Mouse (Mus musculus) thymus, adult 18-20 months (tissue): ENCODE measurements around the gene Ube2v1.
"Not testable (repeated sequence)": the region's sequence is repeated elsewhere in the genome, so short reads cannot be mapped to it uniquely, and the experiment has no call there.

ENCODE experiments used
- DNase-seq, 2 experiments: peaks; one replicate each; pipeline ENCODE4 v3.0.0; 2022; ENCODE audit warnings: mixed read lengths in 2 of 2

Gene Ube2v1

DNA sequence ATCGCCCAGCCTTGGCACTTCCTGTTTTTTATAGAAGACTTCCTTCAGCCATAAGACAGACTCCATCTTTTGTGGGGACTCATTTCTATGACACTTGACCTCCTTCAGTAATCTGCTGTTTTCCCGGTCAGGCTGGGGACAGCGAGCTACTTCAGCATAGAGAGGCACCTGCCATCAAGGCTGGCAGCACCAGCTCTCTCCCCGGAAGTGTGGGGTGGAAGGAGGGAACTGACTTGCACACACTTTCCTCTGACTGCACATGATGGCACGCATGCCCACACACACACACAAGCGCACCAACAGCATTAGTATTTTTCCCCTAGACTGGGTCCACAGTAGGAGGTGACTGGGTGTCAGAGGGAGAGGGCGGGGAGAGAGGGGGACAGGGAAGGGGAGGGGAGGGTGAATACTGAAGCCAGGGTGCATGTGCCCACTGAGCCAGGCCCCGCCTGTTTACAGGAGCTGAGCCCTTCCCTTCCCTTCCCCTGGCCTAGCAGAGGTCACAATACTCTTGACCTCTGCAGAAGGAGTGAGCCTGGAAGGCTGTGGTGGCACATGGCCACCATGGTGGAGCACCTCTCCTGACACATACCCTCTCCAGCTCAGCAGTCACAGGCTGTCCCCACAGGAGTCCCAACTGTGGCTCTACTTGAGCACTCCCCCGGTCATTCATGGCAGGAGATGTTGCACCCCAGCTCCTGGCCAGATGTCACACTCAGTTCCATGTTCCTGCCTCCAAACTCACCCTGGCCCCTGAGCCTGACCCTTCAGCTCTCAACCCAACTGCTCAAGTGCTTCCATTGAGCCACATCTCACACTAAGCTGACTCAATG, 10.4 kb downstream of the Ube2v1 start:
- no peak for DNase-seq

DNA sequence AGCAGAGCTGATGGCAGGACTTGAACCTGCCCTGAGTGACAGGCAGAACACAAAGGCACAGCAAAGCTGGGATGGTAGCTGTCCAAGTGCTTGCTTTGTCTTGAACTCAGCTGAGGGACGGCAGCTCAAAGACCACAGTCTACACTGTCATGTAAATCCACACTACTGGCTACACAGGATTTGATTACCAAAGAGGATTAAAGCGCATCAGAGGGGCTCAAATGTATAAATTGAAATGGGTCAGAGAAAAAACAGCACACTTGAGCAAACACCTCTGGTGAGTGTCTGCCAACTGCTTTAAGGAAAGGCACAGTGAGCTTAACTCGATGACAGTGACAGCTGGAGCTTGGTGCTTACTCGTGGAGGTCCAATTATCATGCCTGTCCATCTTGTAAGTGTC, 14.4 kb downstream of the Ube2v1 start:
- no peak for DNase-seq

DNA sequence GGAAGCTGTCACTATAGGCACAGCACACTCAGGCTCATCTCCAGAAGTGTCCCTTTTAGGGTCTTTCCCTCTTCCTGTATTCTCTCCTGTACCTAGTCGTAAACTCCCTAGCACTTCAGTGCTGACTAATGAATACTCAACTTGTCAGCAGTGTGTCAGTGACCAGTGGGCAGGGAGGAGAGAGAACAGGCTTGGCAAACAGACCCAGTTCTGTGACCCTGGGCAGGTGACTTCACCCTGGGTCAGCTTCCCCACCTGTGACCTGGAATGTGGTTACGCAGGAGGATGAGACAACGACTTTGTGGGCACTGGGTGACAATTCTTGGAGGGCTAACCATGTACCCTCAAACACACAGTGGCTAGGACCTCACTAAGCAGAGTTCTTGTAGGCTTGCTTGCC, 14.9 kb downstream of the Ube2v1 start:
- no peak for DNase-seq

DNA sequence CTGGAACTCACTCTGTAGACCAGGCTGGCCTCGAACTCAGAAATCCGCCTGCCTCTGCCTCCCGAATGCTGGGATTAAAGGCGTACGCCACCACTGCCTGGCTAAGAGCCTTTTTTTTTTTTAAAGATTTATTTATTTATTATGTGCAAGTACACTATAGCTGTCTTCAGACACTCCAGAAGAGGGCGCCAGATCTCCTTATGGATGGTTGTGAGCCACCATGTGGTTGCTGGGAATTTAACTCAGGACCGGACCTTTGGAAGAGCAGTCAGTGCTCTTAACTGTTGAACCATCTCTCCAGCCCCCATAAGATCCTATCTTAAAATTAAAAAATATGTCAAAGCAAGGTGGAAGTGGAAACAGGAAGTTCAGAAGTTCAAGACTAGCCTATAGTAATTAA, 18.6 kb downstream of the Ube2v1 start:
- not testable (repeated sequence) for DNase-seq

DNA sequence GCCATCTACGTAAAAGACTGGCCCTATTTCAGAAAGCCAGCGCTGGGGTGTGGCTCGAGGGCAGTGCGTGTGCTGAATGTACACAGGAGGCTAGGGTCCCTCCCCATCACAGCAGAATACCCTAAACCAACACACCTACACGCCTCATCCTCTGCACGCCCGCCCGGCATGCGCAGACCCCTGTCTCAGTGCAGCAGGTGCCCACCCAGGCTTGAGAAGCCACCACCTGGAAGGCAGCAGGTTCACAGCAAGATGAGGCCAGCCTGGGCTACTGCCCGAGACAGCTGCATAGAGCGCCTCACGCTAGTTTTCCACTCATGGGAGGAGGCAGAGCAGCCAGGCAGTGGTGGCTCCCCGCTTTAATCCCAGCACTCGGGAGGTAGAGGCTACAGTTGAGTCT, 19.8 kb downstream of the Ube2v1 start:
- DNase-seq: no peak

DNA sequence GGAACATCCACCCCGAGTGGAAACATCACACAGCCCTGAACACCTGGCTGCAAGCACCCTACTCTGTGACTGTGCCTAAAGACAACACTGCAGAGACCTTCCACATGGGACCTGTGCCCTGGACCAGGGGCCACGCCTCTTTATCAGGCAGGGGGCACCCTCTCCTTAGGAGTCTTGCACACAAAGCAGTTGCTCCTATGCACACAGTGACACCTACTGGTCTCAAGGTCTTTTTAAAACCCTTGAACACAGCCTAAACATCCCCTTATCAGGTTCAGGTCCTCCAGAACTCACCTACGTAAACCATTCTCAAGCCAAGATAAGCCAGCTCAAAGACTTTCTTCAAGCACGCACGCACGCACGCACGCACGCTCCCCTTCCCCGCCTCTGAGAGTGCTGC, 20.6 kb downstream of the Ube2v1 start:
- no peak for DNase-seq

DNA sequence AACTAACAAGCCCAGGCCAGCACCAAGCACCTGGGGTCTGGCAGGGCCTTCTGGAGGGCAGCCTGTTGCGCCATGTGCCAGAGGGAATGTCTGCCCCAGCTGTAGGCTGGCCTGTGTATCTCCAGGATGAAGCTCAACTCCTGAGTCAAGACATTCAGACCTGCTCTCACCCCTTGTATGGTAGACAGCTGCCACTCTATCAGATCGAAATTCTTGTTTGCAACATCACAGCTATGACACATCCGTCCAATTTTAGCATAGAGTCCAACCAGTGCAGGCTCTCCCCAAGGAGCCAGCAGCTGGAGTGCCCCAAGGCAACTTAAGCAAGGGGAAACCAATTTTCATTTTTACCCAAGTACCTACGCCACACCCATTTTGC, 25.2 kb downstream of the Ube2v1 start:
- DNase-seq: no peak

DNA sequence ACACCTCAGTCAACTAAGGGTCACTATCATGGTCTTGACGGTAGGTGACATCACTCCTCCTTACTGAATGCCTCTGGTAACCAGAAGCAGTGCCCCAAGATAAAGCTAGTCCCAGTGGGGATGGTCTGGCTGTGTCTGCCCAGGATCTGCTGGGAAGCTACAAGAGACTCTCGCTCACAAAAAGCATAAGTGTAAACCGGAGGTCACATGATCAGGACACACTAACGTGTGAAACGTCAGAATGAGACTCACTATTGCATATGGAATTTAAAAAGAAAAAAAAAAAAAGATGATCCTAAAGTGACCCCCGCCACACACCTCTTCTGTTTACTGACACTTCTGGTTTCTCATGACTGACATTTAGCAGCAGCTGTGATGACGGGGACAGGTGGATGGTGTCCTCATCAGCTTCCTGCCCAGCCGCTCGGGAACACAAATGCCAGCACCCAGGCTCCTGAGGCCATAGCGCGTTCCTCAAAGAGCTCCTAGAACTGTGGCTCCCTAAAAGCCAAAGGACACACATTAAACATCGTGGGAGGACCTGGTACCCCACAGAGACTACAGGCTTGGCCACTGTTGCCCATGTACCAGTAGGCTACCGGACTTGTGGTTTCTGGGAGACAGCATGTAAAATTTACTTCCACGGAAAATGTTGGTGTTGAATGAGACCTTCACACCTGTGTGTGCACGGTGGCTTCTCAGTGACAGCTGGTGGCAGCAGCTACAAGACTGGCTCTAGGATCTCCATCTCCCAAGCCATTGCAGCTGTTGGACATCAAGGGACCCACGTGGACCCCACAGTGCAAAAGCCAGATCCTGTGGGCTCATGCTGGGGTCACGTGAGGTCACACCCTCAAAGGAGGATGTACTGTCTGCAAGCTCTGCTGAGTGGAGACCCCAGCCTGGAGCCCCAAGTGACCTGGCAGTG, 25.8 kb downstream of the Ube2v1 start:
- DNase-seq: no peak

DNA sequence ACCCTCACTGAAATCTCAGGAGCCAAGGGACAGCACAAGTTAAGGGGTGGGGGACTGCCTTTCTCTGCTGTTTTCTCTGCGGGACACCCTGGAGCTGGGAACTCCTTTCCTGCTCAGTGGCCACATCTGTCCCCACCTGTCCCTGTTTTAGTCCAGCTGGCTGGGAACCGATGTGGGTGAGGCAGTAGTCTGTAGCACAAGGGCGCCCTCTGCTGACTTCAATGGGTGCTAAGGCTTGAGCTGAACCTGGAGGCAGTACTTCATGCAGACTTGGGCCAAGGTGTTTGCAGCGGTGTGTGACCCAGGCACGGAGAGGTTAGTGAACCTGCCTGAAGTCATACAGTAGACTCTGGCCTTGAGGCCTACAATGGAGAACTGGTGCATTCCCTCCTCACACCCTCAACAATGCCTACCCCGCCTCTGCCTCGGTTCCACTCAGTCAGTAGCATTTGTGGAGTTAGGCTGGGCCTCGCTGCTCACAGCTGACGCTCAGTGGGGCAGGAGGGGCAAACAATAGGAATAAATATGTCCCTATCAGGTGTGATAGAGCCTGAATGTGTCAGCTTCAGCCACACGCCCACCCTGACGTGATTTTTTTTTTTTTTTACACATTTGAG, 26.6 kb downstream of the Ube2v1 start:
- DNase-seq: peak; percentile 64 to 71

DNA sequence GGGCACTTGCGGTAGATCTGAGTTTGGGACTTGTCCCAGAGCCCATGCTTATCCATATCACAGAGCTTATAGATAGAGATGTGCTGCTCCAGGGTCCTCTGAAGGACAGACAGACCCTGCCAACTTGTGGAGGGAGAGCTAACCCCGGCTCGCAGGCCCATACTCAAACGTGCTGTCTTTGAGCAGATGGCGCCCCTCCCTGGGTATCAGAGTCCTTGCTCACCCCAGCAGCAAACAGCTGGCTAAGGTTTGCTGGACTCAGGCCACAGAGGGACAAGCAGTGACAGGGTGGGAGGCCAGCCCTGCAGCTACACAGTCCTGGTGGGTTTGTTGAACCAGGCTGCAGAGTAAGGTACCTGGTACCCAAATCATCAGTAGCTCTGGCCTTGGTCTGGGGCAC, 28.9 kb downstream of the Ube2v1 start:
- no peak for DNase-seq

DNA sequence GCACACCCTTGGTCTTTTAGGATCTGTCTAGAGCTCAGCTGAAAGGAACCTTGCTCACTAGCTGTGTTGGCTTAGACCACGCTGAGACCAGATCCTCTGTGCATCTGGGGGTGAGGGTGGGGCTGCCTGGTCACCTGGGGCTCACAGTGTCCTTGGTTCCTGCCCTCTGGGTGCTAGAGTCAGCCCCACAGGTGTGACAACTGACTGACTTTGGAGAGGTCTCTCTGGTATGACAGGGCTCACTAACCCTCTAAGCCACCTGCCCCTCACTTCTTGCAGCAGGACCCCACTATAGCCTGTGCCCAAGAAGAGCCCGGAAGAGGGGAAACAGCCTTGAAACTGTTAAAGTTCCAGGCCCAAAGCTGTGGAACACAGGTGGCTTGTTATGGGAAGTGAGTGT, 29.5 kb downstream of the Ube2v1 start:
- DNase-seq: no peak

DNA sequence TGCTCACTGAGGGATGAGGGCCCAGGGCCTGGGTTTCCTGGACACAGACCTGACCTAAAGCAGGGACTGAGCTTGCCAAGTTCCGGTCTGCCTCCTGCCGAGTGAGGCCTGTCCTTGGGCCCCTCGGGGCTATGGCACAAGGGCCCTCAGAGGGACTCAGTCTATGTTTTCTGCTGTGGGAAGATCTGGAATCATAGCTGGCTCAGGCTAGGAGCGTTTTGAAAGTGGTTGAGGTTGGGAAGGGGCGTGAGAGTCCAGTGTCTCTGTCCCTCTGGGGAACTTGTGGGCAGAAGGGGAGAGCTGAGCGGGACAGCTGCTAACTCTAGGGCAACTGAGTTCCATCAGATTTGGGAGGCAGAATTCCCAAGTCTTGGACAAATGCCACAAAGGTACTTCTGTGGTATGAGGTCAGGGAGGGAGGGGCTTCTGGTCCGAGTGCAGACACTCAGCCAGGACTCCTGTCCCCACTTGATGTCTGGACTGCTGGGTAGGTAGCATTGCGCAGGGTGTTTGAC, 31.4 kb downstream of the Ube2v1 start:
- DNase-seq: no peak

DNA sequence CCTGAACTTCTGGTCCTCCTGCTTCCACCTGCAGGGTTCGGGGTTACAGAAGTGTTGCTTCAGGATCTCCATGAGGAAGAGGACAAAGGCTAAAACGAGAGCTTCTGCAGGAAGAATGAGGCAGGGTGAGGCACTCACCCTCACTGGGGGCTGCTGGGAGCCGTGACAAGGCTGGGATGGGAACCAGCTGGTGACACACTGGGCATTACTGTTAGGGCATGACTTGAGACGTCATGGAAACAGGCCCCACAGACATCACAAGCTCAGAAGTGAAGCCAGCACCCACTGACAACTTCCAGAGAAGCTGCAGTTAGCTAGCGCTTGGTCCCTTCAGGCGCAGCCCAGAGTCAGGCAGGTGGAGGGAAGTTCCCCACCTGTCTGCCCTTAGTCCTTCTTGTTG, 32.0 kb downstream of the Ube2v1 start:
- DNase-seq: no peak

DNA sequence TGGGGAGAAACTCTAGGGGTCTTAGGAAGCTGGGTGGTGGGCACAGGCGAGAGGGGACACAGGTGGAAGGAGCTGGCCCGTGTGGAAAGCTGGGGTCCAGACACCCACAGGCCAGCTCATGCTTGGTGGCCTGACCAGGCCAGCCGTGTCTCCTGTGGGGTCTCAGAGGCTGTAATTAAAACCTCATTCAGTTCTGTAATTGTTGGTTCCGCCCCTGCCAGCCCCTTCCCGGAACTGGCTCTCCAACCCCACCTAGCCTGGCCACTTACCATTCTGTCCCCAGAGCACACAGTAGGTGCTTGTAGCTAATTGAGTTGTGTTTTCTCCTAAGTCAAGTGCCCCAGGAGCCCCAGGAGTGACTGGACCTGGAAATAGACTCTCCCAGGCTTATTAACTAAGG, 32.7 kb downstream of the Ube2v1 start:
- DNase-seq: no peak

DNA sequence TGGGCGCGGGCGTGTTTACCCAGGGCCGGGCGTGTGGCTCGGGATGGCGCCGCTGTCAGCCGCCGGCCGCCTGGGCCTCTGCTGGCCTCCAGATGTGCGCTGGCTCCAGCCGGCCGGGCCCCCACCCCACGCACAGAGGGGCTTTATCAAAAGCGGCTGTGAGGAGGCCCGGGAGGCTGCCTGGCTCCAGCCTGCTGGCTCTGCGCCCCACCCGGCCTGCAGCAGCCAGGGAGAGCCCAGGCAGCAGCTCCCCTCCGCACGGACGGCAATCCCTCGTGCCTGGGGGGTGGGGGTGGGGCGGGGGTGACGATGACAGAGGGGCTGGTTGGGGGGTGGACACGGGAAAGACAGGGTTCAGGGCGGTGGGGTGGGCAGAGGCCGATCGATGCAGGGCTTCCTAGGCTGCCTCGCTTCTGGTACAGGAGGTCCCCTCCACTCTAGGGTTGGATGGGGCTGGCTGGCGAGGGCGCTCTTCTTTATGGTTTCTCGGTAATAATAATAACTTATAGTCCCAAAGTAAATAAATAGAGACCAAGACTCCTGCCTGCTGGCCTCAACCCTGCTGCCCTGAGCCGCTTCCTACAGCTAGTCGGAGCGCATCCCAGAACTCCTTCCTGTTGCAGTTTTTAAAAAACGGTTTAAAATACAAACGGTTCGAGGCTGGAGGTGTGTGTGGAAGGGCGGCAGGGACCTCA, 34.3 kb downstream of the Ube2v1 start:
- no peak for DNase-seq

DNA sequence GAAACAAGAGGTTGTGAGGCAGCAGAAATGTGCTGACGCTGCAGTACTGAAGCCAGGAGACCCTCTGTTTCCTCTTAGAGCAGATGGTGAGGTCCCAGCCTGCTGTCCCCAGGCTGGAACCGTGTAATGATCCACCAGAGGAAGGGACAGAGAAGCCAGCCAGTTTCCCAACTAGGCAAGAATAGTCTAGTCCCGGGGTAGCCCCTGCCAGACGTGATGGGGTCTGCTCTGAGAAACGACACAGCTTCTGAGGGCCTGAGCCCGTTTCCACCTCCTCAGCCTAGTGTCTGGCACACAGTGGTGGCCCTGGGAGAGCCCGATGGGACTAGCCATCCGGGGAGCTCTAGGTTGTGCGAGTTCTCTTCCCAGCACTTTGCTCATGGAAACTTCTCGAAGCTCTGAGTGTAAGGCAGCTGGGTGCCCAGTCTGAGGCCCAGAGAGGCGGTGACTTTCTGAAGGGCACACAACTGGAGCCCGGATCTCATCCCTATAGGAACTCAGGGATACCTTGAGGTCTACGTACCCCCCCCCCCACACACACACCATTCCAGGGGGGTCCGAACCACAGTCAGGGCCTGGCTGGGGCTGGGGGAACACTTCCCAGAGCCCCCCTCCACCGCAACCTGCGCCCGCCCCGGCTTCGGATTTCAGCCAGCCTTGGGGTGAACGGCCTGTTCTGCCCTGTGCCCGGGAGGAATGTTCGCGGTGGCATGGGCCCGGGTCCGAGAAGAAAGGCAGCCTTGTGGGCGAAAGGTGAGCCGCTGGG, 35.0 kb downstream of the Ube2v1 start:
- DNase-seq: no peak

DNA sequence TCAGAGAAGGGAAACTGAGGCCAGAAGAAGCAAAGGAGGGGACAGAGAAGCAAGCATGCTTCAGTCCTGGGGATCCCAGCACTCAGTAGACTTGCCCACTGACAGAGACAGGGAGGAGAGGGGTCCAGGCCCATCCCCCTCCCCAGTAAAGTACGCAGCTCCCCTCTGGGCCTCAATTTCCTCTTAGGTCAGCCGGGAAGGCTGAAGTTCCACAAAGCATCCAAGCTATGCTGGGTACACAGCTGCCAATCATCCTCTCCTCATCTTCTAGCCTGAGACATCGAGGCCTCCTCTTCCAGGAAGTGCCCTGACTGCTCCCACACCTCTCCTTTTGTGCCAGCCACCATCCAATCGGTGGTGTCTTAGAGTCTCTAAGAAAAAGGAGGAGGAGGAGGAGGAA, 35.6 kb downstream of the Ube2v1 start:
- no peak for DNase-seq

DNA sequence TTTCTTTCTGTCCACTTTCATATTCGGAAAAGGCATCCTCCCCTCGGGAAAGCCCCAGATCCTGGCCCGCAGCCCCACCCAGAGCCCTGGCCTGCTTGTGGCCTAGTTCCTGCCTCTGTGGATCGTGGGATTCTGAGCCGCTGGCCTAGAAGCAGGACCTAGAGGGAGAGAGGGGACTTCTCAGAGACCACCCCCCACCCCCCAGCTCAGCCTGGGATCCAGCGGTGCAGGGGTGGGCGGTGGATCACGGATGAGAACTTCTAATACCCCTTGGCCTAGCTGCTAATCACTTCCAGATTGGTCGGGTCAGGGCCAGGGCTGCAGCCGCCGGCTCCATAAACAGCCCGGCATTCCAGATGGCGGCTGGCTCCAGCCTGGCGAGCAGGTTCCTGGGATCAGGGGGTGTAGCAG, 36.1 kb downstream of the Ube2v1 start:
- DNase-seq: no peak

DNA sequence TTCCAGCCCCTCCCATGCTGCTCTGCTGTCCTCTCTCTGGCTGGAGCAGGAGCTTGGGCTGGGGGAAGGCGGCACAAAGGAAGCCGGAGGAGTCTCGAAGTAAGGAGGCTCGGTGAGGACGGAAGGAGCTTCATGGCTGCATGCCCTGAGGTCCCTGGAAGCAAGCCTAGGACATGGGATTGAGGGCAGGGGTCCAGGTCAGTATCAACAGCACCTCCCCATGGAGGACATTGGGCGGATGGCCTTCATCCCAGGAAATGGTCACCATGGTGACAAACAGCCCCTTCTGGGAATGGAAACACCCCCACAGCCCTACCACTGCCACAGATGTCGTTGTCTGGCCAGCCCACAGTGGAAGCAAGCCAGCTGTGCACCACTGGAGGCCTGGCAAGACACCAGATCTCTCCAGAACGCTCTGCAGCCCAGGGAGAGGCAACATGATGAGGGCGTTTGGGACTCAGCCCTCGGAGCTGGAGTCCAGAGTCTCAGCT, 37.4 kb downstream of the Ube2v1 start:
- no peak for DNase-seq

DNA sequence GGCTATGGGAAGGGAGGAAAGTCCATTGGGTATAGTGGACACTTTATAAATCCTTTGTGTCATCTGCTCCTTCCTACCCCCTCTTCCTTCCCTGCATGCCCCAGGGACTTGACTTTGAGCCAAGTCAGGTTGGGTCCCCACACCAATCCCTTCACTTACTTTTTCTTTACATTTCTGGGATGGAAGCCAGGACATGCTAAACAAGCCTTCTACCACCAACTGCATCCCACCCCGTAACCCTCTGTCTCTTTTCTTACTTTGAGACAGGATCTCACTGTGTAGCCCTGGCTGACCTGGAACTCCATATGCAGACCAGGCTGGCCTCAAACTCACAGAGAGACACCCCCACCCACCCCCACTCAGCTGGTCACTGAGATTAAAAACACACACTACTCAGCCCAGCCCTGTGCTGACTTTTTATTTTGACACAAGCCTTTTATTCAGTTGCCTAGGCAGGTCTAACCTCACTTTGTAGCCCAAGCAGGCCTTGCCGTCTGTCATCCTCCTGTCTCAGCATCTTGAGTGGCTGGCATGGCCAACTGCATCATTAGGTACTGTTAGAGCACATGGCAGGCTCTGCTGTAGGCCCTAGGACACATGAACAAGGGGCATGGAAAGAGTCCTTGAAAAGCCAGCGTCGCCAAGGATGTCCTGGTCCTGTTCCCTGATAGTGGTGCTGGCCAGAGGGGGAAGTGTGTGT, 38.2 kb downstream of the Ube2v1 start:
- no peak for DNase-seq
